Mouse (Mus musculus): Measurements from ENCODE around the gene Arhgef17.

Gene Arhgef17

GRCm38 (mm10) chr7:100876293-100876692 is 55.6 kb downstream of the Arhgef17 start:
- no peak for DNase-seq (ENCODE audit: low spot score in 2 of 2)

DNA sequence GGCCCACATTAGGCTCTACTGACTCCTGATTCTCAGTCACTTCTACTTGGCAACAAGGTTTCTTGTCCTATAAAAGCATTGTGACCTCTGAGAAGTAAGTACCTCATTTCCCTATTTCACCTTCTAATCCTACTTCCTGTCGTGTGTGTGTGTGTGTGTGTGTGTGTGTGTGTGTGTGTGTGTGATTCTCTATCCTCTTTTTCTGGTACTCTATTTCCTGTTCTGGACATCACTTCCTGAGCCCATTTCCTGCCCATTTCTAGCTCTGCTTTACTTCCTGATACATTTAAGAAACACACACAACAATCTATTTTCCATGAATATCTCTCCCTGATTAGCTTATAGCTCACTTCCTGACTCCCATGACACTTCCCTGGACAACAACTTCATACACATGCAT is 56.1 kb downstream of the Arhgef17 start:
- no peak for DNase-seq (ENCODE audit: low spot score in 2 of 2)

GRCm38 (mm10) chr7:100873197-100873596 is 58.7 kb downstream of the Arhgef17 start:
- no peak for DNase-seq (ENCODE audit: low spot score in 2 of 2)

GRCm38 (mm10) chr7:100871892-100872291 is 60.0 kb downstream of the Arhgef17 start:
- DNase-seq (ENCODE audit: low spot score in 2 of 2): no peak

DNA sequence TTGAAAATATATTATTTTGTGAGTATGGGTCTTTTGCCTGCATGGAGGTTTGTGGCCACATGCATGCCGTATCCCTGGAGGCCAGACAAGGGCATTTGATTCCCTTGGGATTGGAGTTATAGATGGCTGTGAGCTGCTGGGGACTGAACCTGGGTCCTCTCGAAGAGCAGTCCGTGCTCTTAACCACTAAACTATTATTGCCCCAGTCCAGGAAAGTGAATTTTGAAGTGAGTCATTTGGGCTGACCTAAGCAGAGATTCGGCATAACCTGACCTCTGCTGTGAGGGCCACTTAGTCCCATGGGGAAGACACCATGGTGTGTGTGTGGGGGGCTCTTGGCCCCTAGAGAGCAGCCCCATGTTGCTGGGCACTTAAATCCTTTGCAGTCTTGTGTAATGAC is 60.6 kb downstream of the Arhgef17 start:
- no peak for DNase-seq (ENCODE audit: low spot score in 2 of 2)

DNA sequence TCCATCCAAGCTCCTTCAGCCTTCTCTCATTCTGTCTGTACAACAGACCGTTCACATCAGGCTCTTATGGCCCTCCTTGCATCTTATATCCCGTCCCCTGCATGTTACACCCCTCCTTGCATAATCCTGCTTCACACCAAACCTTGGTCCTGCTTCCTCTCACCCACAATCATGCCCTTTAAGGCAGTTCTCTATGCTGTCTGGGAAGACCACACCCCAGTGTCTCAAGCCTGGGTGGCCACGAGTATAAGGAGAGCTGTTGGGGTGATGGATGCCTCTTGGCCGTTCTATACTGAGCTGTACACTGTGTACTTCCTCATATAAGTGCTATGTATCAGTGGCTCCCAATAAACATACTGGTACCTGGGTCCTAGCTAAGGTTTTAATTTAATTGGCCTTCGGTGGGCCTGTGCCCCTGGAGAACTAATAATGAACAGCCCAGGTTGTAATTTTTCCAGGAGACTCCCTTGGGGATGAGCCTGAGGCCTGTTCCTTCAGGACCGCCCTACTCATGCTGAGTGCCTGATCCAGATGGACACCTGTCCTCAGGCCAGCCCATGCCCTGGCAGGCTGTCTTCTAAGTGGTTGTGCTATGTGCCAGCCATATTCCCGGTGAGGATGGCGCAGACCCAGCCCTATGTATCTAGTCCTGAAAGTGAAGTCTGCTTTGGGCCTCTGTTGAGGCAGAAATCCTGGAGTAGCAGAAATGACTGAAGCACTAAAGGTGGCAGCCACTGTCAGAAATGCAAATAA is 61.9 kb downstream of the Arhgef17 start:
- no peak for DNase-seq (ENCODE audit: low spot score in 2 of 2)

DNA sequence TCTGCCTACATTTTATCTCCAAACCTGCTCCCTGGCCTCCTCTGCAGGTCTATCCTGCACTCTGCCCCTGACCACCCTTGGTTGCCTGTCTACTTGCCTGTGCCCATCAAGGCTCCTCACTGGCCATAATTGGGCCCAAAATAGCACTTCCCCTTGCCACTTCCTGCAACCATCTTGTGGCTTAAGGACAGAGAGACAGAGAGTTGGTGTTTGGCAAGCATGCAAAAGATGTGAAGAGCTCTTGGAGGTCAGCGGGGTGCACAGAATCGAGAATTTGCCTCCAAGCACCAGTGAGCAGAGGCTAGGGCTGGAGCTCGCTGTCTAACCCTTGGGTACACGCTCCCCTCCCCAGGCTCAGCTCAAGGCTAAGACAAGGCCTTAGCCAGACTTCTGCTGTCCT is 63.4 kb downstream of the Arhgef17 start:
- no peak for DNase-seq (ENCODE audit: low spot score in 2 of 2)

GRCm38 (mm10) chr7:100867561-100867960 is 64.3 kb downstream of the Arhgef17 start:
- no peak for DNase-seq (ENCODE audit: low spot score in 2 of 2)

DNA sequence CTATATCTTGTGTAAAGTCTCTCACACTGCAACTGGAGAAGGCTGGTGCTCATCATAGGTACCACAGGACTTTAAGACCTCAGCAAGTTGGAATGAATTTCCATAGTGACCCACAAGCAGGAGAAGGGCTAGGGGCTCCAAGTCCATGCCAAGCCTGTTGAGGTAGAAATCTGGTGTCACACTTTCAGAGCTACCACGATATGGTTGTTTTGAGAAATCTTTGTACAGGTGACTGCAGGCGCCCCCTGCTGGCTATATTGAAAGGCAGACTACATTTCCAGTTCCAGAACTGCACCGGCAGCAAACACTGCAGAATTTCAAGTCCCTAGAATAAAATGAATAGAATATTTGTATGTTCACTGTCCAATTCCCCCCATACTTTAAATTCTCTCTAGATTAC is 65.2 kb downstream of the Arhgef17 start:
- DNase-seq (ENCODE audit: low spot score in 2 of 2): no peak

- DNase-seq (ENCODE audit: low spot score in 2 of 2): peak; percentile 90 to 96
Observed at GRCm38 (mm10) chr7:100862828-100863638, 68.9 kb downstream of the Arhgef17 start, which contains the start of gene Relt. TSS of gene Relt (minus strand) at chr7:100863446.

- no peak for DNase-seq (ENCODE audit: low spot score in 2 of 2)
Observed at GRCm38 (mm10) chr7:100862353-100862752, 69.6 kb downstream of the Arhgef17 start.

DNA sequence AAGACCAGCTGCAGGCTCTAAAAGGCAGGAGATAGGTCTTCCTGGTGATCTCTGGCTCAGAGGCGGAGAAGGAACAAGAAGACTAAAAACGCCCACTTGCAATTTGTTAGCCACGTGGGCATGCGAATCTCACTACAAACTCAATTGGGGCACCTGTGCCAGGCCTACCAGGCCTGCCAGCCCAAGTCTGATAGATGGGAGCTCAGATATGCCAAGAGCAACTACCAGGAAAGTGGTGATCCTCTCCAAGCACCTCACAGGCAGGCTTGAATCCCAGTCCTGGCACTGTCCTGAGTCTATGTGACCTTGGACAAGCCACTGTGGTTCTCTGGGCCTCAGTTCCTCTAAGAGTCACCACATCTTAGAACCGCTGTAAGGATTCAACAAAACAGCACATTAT is 70.7 kb downstream of the Arhgef17 start:
- DNase-seq (ENCODE audit: low spot score in 2 of 2): no peak

DNA sequence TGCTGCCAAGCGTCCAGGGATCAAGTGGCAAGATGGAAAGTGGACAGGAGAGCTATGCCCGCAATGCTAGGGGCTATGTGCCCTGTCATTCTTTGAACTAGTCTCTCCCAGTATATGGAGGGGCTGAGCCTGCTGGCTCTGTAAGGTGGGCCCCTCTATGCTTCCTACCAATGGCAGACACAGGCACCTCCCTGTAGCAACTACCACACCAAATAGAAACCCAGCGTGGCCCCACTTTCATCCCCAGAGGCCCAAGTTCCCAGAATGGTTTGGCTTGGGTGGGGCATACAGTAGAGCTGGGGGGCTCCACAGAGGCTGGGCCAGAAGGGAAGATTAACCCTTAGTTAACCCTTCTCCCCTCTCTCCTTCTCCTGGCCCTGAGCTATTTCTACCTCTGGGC is 71.5 kb downstream of the Arhgef17 start:
- DNase-seq (ENCODE audit: low spot score in 2 of 2): no peak

- DNase-seq (ENCODE audit: low spot score in 2 of 2): no peak
Observed at GRCm38 (mm10) chr7:100855795-100856573, 75.9 kb downstream of the Arhgef17 start.

DNA sequence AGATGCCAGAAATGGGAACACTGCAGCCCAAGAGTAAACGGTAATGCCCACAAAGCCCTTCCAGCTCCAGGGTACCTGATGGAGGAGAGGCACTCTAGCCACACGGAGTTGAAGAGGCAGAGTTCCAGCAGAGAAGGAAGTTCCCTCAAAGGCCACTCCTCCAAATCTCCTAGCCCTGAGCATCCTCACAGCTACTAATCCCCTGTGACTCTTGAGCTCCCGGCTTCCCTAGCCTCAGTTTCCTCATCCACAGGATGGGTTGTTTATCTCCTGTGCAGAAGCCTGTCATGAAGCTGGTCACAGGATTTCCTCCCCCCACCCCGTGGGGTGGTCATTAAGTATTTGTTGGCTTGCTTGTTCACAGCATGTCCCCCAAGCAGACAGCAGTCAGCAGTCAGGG is 76.6 kb downstream of the Arhgef17 start:
- DNase-seq (ENCODE audit: low spot score in 2 of 2): no peak

DNA sequence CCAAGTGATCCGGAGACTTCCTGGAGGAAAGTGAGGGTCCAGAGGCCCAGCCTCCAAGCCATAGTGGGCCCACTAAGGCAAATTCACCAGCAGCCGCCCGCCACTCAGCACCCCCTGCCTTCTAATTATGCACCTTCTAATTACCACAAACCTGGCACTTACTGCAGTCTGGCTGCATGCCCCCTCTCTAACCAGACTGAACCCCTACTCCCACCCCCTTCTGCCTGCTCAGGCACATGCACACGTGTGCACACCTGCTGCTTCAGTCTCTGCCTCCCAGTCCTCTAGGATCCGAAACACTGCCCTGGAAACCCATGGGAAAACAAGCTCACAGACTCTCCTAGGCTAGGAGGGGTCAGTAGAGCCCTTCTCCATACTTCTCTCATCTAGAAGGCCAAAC is 77.0 kb downstream of the Arhgef17 start:
- DNase-seq (ENCODE audit: low spot score in 2 of 2): no peak

DNA sequence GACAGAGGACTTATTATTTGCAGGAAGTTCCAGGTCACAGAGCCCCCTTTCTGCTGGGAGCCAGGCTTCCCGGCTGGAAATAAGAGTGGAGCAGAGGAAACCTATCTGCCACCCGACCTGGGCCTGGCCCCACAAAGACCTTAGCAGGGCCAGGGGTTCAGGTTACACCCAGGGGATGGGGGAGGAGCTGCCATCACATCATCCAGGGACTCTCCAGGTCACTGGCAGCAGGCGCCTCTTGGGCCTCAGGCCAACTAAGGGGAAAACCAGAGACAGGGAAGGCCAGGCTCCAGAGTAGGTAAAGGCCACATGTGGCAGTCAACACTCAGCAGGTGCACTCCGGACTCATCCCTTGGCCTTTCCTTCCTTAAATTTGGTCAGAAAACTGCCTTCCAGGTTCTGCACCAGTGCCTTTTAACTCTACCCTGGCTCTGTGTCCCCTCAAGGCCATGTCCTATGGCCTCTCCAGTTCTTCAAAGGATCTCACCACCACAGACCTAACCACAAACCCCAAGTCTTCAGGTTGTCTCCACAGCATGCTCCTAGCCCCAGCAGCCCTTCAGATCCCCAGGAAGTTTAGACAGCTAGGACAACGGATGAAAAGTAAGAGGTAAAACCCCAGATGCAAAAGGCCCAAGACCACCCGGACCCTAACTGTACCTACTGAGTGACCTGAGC is 77.6 kb downstream of the Arhgef17 start:
- no peak for DNase-seq (ENCODE audit: low spot score in 2 of 2)

- no peak for DNase-seq (ENCODE audit: low spot score in 2 of 2)
Observed at GRCm38 (mm10) chr7:100853396-100853795, 78.5 kb downstream of the Arhgef17 start.

DNA sequence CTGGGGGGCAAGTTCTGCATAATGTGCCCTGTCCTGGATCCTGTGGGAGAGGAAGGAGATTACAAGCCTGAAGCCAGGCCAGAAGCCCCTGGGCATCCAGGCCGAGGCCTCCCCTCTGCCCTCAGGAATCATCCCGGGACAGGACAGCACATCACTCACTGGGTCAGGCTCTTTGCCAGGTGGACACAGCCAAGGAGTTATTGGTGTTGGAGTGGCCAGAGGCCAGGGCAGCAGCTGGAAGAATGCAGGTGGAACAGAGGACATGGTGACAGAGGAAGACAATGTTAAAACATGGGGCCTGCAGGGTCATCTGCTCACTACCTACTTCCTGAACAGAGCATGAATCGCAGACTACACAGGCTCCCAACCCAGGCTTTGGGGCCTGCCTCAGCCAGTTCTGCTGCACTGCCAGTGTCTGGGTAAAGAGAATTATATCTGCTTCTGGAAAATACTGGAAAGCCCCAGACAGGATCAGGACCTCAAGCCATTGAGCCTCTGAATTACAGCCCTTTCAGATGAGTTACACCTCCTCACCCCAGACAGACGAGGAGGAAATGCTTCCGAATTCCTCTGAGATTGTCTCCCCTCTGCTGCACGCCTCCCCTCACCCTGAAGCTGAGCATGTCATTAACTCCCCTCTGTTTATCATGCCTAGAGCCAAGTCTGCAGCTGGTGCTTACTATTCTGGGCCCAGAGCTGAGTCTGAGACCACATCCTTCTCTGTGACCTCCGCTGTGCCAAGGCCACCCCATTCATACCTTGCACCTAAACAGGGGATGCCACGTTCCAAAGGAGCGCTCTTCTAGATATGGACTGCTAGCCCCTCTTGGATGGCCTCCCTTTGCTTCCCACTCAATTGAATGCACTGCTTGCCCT is 80.2 kb downstream of the Arhgef17 start:
- DNase-seq (ENCODE audit: low spot score in 2 of 2): no peak

- DNase-seq (ENCODE audit: low spot score in 2 of 2): no peak
Observed at GRCm38 (mm10) chr7:100849508-100849907, 82.4 kb downstream of the Arhgef17 start.

DNA sequence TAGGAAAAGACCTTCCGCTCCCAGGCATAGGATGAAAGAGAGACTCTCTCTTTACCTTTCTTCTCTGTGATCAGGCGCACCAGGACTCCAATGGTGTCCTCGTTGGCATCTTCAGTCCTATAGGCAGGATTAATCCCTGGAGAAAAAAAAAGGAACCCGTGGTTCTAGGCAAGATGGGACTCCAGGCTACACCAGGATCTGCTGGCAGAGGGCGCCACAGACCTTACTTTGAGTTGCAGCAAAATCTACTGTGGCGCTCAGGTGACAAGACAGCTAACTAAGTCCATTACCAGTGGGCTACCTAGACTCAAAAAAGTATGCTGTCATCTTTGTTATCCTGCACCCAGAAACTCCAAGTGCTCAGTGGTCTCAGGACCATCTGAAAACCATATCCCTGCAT is 83.2 kb downstream of the Arhgef17 start:
- no peak for DNase-seq (ENCODE audit: low spot score in 2 of 2)

Data from urinary bladder, postnatal 4 days (tissue).